Mouse (Mus musculus) heart, postnatal 4 days (tissue): ENCODE data around the gene Naa15. TPM values are rescaled to one million over a fixed set of nuclear protein-coding genes. Genes with fewer than 3 reads are reported as not detected.
A peak's percentile ranks its signal among the peaks of the same experiment; 100 is the strongest.

Source experiments
- DNase-seq: peaks from one replicate; pipeline ENCODE4 v3.0.0; 2021
- total RNA-seq, 2 experiments: library from RNA; stranded (reverse); gene quantifications; 2 replicates each; pipeline ENCODE4 v1.2.3; 2021

Naa15 gene
- total RNA-seq, 2 experiments from 2014 or later, result 62.3 to 65.8 TPM

- no peak for DNase-seq
These were observed 20.1 kb downstream of the Naa15 start for GRCm38 (mm10) chr3:51434871-51435595.

DNA sequence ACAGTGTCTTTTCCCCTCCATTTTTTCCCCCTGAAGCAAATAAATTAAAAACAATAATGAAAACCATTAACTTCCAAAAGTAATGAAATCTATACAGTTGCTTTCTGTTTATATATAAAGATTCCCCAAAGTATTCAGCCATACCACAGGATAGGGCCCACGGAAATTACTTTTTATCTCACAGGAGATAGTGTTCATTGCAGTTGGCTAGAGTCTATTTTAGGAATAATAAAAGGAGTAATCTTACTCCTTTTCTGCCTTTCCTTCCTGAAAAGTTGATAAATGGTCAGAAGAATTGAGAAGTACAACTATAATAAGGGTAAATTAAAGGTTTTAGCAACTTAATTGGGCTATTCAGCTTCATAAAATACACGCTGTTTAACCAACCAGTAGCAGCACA is 53.6 kb downstream of the Naa15 start:
- DNase-seq, result no peak

GRCm38 (mm10) chr3:51475706-51476105 is 60.8 kb downstream of the Naa15 start:
- no peak for DNase-seq

- no peak for DNase-seq
These were observed 64.9 kb downstream of the Naa15 start for GRCm38 (mm10) chr3:51479893-51480292.

- peak; percentile 71 for DNase-seq
These were observed 66.1 kb downstream of the Naa15 start for GRCm38 (mm10) chr3:51481059-51481458.

DNA sequence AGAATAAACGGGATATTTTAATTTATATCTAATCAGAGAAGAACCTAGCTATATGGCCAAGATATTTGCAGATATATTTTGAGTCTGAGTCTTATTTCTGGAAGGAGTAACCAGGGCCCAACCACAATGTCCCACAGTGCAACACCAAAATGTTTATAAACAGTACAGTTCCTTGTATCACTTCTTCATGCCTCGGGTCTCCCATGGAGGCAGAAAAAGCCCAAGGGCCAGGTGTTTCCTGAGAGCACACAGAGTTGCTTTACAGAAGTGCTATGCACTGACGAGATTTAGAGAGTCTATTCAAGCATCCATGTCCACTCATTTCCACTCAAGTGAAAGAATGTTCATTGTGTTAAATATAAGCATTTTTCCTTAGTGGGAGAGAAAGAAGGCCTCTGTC is 66.9 kb downstream of the Naa15 start:
- no peak for DNase-seq

GRCm38 (mm10) chr3:51482781-51483180 is 67.8 kb downstream of the Naa15 start:
- no peak for DNase-seq

DNA sequence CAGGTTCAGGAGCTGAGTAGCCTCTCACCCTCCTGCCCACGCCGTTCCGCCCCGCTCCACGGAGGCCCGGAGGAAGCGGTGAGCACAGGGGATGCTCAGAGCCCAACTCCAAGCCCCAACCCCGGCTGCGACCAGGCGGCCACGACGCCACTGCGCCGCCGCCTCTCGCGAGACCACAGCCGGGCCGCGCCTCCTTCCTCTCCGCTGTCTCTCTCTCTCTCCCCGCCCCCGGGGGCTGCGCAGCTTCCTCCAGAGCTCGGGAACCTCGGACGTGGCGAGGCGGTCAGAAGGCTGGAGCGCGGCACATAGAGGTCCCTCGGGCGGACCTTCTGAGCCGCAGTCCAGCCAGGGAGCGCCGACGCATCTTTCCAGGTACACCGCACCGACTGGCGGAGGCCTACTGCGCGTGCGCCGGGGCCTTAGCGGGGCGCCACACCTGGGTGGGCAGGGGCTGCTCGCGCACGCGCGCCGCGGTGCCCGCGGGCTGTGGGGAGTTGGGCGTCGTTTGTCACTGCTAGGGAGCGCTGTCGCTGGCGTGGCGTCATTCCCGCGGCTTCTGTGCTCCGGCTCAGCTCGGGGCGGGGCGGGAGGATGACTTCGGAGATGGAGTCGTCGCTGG is 68.9 kb downstream of the Naa15 start, which contains the start of gene Rab33b:
Gene Rab33b, plus strand, starts transcription at position 180 of the 619 bp plus-strand sequence.
- peak; percentile 98 for DNase-seq

GRCm38 (mm10) chr3:51484370-51484769 is 69.4 kb downstream of the Naa15 start:
- no peak for DNase-seq

- no peak for DNase-seq
These were observed 70.4 kb downstream of the Naa15 start for GRCm38 (mm10) chr3:51485347-51485746.

- peak; percentile 27 for DNase-seq
These were observed 71.7 kb downstream of the Naa15 start for GRCm38 (mm10) chr3:51486491-51487195.

GRCm38 (mm10) chr3:51490088-51490753 is 75.3 kb downstream of the Naa15 start:
- DNase-seq, result no peak

DNA sequence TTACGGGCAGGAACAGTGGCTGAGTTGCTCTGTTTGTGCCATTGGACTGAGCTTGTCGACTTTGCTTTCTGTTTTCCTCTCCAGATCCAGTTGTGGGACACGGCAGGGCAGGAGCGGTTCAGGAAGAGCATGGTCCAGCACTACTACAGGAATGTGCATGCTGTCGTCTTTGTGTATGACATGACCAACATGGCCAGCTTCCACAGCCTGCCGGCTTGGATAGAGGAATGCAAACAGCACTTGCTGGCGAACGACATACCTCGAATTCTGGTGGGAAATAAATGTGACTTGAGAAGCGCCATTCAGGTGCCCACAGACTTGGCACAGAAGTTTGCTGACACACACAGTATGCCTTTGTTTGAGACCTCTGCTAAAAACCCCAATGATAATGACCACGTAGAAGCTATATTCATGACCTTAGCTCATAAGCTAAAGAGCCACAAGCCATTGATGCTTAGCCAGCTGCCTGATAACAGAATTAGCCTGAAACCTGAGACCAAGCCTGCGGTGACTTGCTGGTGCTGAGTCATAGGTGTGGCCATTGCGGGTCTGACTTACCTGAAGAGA is 78.4 kb downstream of the Naa15 start:
- DNase-seq, result peak; percentile 17

- DNase-seq, result no peak
These were observed 79.5 kb downstream of the Naa15 start for GRCm38 (mm10) chr3:51494466-51494865.

- DNase-seq, result no peak
These were observed 80.7 kb downstream of the Naa15 start for GRCm38 (mm10) chr3:51495646-51496045.

GRCm38 (mm10) chr3:51497978-51498377 is 83.0 kb downstream of the Naa15 start:
- DNase-seq, result no peak

DNA sequence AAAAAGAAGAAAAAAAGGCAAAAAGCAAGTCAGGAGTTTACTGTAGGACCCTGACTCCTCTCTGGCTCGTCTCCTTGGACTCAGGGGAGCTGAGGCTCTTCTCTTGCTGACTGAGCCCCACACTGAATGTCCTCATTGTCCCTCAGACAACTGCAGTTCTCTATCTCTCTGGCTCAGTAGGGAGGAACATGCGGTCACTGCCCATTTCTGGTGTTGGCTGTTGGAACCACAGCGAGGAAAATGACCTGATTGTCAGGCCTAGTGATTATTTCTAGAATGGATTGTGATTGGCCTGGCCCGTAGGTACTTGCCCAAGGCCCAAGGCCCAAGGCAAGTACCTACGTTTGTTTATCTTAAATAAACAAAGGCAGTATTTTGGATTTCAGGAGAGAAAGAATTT is 83.7 kb downstream of the Naa15 start:
- DNase-seq, result no peak

DNA sequence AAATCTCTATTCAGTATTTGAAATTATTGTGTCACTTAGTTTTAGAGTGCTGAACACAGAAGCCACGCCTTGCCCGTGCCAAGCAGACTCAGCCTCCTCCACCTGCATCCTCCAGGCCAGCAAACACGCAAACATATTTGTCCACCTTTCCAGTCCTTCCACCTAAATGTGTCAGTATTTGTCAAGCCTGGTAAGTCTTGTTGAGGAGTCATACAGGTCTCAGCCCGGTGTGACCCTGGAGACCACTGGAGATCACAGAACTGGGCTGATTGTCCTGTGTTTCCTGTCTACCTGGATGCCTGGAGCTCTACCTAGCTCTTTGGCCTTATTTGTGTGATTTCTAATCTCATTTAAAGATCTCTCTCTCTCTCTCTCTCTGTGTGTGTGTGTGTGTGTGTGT is 84.9 kb downstream of the Naa15 start:
- no peak for DNase-seq

GRCm38 (mm10) chr3:51504385-51504952 is 89.5 kb downstream of the Naa15 start:
- DNase-seq, result no peak

- DNase-seq, result no peak
These were observed 90.5 kb downstream of the Naa15 start for GRCm38 (mm10) chr3:51505465-51505864.

DNA sequence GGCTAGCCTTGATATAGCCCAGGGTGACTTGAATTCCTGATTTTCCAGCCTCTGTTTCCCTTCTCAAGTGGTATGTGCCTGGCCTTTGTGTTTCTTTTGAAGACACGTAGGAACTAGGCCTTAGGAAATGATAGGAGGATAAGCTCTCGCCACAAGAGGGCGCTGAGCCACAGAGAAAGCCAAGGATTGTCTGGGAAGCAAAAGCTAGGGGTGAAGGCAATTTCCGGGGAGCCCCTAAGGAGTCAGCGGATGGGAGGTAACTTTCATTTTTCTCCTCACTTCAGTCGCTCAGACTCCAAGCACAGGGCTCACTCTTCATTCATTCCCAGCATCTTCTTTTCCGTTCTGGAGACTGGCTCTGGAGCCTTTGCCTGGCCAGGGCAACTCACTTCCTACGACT is 96.0 kb downstream of the Naa15 start:
- peak; percentile 83 for DNase-seq

DNA sequence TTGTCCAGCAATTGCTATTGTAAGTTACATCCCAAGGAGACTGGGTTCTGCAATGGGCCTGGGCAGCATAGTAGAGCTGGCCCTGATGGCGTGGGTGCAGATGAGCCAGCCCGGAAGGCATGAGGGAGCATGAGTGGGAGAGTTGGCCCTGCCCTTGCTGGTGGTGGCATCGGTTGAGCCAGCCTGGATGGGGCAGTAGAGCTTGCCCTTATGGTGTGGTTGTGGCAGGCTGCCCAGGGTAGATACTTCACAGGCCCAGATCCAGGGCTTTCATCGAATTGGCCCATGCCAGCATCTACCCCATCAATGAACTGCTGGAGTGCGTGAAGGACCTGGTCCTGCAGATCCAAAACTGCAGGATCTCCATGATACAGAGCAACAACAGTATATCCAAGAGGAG is 97.0 kb downstream of the Naa15 start:
- no peak for DNase-seq
